Mouse (Mus musculus) adrenal gland, postnatal 0 days (tissue): ENCODE data around the gene Srrm1. TPM values are rescaled to one million over a fixed set of nuclear protein-coding genes. Genes with fewer than 3 reads are reported as not detected.

Experiments used
- polyA plus RNA-seq: library from polyadenylated mRNA; unstranded; fragments of >200 nt; fragmentation: Nextera tagmentation; extraction: Ambion mirVana; gene quantifications from 2 replicates; pipeline ENCODE4 v1.2.1, GENCODE M21; 2015

Gene Srrm1
- 102 and 153 TPM in 2 replicates for polyA plus RNA-seq

GRCm38 (mm10) chr4:135353066-135353793, at the start of gene Srrm1:
Srrm1 (minus strand) TSS chr4:135353321.

GRCm38 (mm10) chr4:135397991-135398390, 44.9 kb upstream of the Srrm1 start, which contains the start of gene Ncmap:
Ncmap (minus strand) TSS chr4:135398227.

DNA sequence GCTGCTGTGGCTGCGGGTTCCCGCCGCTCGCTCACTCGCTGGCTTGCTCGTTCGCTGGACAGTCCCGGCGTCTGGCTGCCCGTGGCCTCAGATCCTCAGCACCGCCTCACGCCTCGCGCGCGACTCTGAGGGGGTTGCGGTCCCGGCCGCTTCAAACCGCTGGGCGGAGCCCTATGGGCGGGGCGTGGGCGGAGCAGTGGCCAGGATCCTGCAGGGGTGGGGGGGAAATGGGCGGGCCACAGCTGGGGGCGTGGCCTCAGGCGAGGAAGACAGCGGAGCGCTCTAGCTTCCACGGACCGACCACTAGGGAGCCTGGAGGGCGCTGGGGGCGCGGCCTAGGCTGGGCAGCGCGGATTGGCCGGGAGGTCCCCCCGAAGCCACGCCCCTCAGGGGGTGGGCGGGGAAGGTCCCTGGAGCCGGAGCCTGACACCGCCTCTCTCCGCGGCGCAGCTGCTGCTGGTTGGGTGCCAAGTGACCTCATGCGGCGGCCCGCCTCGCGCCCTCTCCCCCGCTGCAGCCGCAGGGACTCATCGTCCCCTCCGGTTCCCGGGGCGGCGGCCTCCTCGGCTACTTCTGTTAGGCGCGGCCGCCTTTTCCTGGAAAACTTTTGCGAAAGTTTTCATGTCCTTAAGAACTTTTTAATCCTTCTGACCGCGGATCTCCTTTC, 80.3 kb downstream of the Srrm1 start, which contains the start of gene Clic4:
Gene Clic4 (minus strand): TSS at position 175 of the 667 bp plus-strand sequence.

Other genes starting within 250 kb of the Srrm1 start
- gene Runx3, start 232.7 kb downstream of the Srrm1 start, polyA plus RNA-seq = 0.14 and 0.38 TPM in 2 replicates
- 51.3 and 62.1 TPM in 2 replicates for gene Clic4, start 80.5 kb downstream of the Srrm1 start, polyA plus RNA-seq
- gene Ncmap, start 44.9 kb upstream of the Srrm1 start, polyA plus RNA-seq = 0.52 and 0.54 TPM in 2 replicates
- gene Rcan3, start 80.5 kb upstream of the Srrm1 start, polyA plus RNA-seq = 12.4 and 18.4 TPM in 2 replicates
- gene Stpg1, start 141.5 kb upstream of the Srrm1 start, polyA plus RNA-seq = 0.47 and 0.50 TPM in 2 replicates
- 2.4 and 4.6 TPM in 2 replicates for gene Nipal3, start 141.7 kb upstream of the Srrm1 start, polyA plus RNA-seq
- gene Grhl3, start 220.3 kb upstream of the Srrm1 start, polyA plus RNA-seq = 0.06 and 0.12 TPM in 2 replicates